Mouse (Mus musculus) CH12.LX (cell line): ENCODE measurements around the gene Man1a. TPM values are rescaled to one million over a fixed set of nuclear protein-coding genes. Genes with fewer than 3 reads are reported as not detected.
A peak's percentile ranks its signal among the peaks of the same experiment; 100 is the strongest.

Experiments used
- DNase-seq: peaks from one replicate; pipeline ENCODE4 v3.0.0-alpha.2; 2013; ENCODE audit errors: extremely low read depth
- H3K27ac ChIP-seq: 2 replicates; pipeline ENCODE4 v1.5.1; 2012; ENCODE audit warnings: low read depth, mild to moderate bottlenecking, control low read depth, moderate library complexity; ENCODE audit not compliant: insufficient read depth
- H3K27me3 ChIP-seq: replicated peaks from 2 replicates; pipeline ENCODE3; 2012; ENCODE audit warnings: inconsistent platforms
- H3K36me3 ChIP-seq, 2 experiments: replicated peaks in 1 of 2; 2 replicates each; pipeline versions ENCODE3 to v1.6.1; 2012; ENCODE audit warnings: inconsistent platforms in 1 of 2, low read length in 1 of 2, mild to moderate bottlenecking in 1 of 2, mixed read lengths in 1 of 2, moderate library complexity in 1 of 2; ENCODE audit not compliant: control insufficient read depth in 1 of 2, insufficient read depth in 1 of 2
- H3K4me1 ChIP-seq, 2 experiments: 2 replicates each; pipeline ENCODE4 v1.6.1; 2012; ENCODE audit warnings: inconsistent platforms in 1 of 2, moderate library complexity in 1 of 2; ENCODE audit not compliant: insufficient read depth in 2 of 2, control insufficient read depth in 1 of 2
- H3K4me2 ChIP-seq: 2 replicates; pipeline ENCODE4 v1.6.1; 2012; ENCODE audit warnings: low read depth, mild to moderate bottlenecking, control low read depth; ENCODE audit not compliant: poor library complexity, insufficient read depth, severe bottlenecking
- H3K4me3 ChIP-seq, 3 experiments: fragments of 150-350 bp in 1 of 3; sonication (generic) in 1 of 3; replicated peaks in 1 of 3; 2 replicates each; pipeline versions ENCODE3 to v1.5.1; 2011 to 2012; ENCODE audit warnings: low read depth in 2 of 3, low read length in 2 of 3, mild to moderate bottlenecking in 2 of 3, moderate library complexity in 2 of 3, control low read depth in 1 of 3, improper control_type of control experiment in 1 of 3, inconsistent platforms in 1 of 3, mixed read lengths in 1 of 3; ENCODE audit not compliant: poor library complexity in 1 of 3
- H3K79me2 ChIP-seq: replicated peaks from 2 replicates; pipeline ENCODE4 v1.6.1; 2012; ENCODE audit warnings: mild to moderate bottlenecking, moderate library complexity; ENCODE audit not compliant: control insufficient read depth, poor library complexity, insufficient read depth, severe bottlenecking; ENCODE audit errors: extremely low read depth
- H3K9ac ChIP-seq: 2 replicates; pipeline ENCODE4 v1.6.1; 2012; ENCODE audit warnings: low read depth, mild to moderate bottlenecking, control low read depth, moderate library complexity; ENCODE audit not compliant: insufficient read depth
- H3K9me3 ChIP-seq: replicated peaks from 2 replicates; pipeline ENCODE3; 2012; ENCODE audit warnings: low read length, inconsistent platforms, mixed read lengths
- BHLHE40 ChIP-seq: IDR thresholded peaks from 2 replicates; pipeline ENCODE4 v1.6.1; 2011; ENCODE audit warnings: mild to moderate bottlenecking, low read depth, low read length, improper control_type of control experiment
- CHD1 ChIP-seq: IDR thresholded peaks from 2 replicates; pipeline ENCODE4 v1.6.1; 2012; ENCODE audit warnings: low read depth, low read length, improper control_type of control experiment, inconsistent platforms
- CHD2 ChIP-seq: IDR thresholded peaks from 2 replicates; pipeline ENCODE4 v1.6.1; 2011; ENCODE audit warnings: low read length, improper control_type of control experiment
- CTCF ChIP-seq, 2 experiments: IDR thresholded peaks in 1 of 2; conservative IDR thresholded peaks in 1 of 2; 2 replicates each; pipeline ENCODE4 v1.5.1; 2011 to 2012; ENCODE audit warnings: low read depth in 2 of 2, low read length in 2 of 2, improper control_type of control experiment in 1 of 2, inconsistent platforms in 1 of 2, mild to moderate bottlenecking in 1 of 2, moderate library complexity in 1 of 2
- E2F4 ChIP-seq: IDR thresholded peaks from 2 replicates; pipeline ENCODE4 v1.6.1; 2011; ENCODE audit warnings: low read depth, low read length, improper control_type of control experiment; ENCODE audit not compliant: insufficient replicate concordance
- ELF1 ChIP-seq: IDR thresholded peaks from 2 replicates; pipeline ENCODE4 v1.6.1; 2014; ENCODE audit warnings: low read depth, mild to moderate bottlenecking, inconsistent platforms, low read length, improper control_type of control experiment
- EP300 ChIP-seq: IDR thresholded peaks from 2 replicates; pipeline ENCODE4 v1.6.1; 2011; ENCODE audit warnings: low read length, improper control_type of control experiment
- ETS1 ChIP-seq: conservative IDR thresholded peaks from 2 replicates; pipeline ENCODE4 v1.6.1; 2012; ENCODE audit warnings: low read depth, mild to moderate bottlenecking, inconsistent platforms, low read length, improper control_type of control experiment, moderate library complexity
- GABPA ChIP-seq: IDR thresholded peaks from 2 replicates; pipeline ENCODE4 v1.6.1; 2012; ENCODE audit warnings: low read depth, low read length, improper control_type of control experiment, inconsistent platforms; ENCODE audit not compliant: insufficient replicate concordance
- HCFC1 ChIP-seq: IDR thresholded peaks from 2 replicates; pipeline ENCODE4 v1.6.1; 2012; ENCODE audit warnings: low read depth, mild to moderate bottlenecking, inconsistent platforms, low read length, improper control_type of control experiment
- IRF4 ChIP-seq: IDR thresholded peaks from 2 replicates; pipeline ENCODE4 v1.6.1; 2014; ENCODE audit warnings: low read depth, mild to moderate bottlenecking, inconsistent platforms, low read length, improper control_type of control experiment
- JUN ChIP-seq: IDR thresholded peaks from 2 replicates; pipeline ENCODE4 v1.6.1; 2011; ENCODE audit warnings: low read depth, mild to moderate bottlenecking, low read length, improper control_type of control experiment, moderate library complexity; ENCODE audit not compliant: insufficient read depth
- JUND ChIP-seq: conservative IDR thresholded peaks from 2 replicates; pipeline ENCODE4 v1.6.1; 2011; ENCODE audit warnings: low read depth, low read length, improper control_type of control experiment
- KAT2A ChIP-seq: IDR thresholded peaks from 2 replicates; pipeline ENCODE4 v1.6.1; 2012; ENCODE audit warnings: low read length, improper control_type of control experiment, inconsistent platforms; ENCODE audit not compliant: insufficient replicate concordance
- MAFK ChIP-seq: IDR thresholded peaks from 2 replicates; pipeline ENCODE4 v1.6.1; 2011; ENCODE audit warnings: low read length, improper control_type of control experiment; ENCODE audit not compliant: insufficient replicate concordance
- MAX ChIP-seq: IDR thresholded peaks from 2 replicates; pipeline ENCODE4 v1.6.1; 2011; ENCODE audit warnings: low read length, improper control_type of control experiment
- MAZ ChIP-seq: IDR thresholded peaks from 2 replicates; pipeline ENCODE4 v1.6.1; 2012; ENCODE audit warnings: low read depth, mild to moderate bottlenecking, inconsistent platforms, low read length, improper control_type of control experiment, moderate library complexity
- MEF2A ChIP-seq: IDR thresholded peaks from 2 replicates; pipeline ENCODE4 v1.6.1; 2014; ENCODE audit warnings: low read depth, mild to moderate bottlenecking, inconsistent platforms, low read length, improper control_type of control experiment, borderline replicate concordance
- MXI1 ChIP-seq: IDR thresholded peaks from 2 replicates; pipeline ENCODE4 v1.6.1; 2011; ENCODE audit warnings: mild to moderate bottlenecking, low read depth, low read length, improper control_type of control experiment
- MYC ChIP-seq: IDR thresholded peaks from 2 replicates; pipeline ENCODE4 v1.6.1; 2011; ENCODE audit warnings: low read depth, mild to moderate bottlenecking, improper control_type of control experiment, low read length
- NELFE ChIP-seq: IDR thresholded peaks from 2 replicates; pipeline ENCODE4 v1.6.1; 2011; ENCODE audit warnings: low read depth, low read length, improper control_type of control experiment
- NRF1 ChIP-seq: IDR thresholded peaks from 2 replicates; pipeline ENCODE4 v1.6.1; 2014; ENCODE audit warnings: low read depth, mild to moderate bottlenecking, inconsistent platforms, low read length, improper control_type of control experiment, moderate library complexity
- PAX5 ChIP-seq: IDR thresholded peaks from 2 replicates; pipeline ENCODE4 v1.6.1; 2012; ENCODE audit warnings: low read length, inconsistent platforms, mixed read lengths
- POLR2A ChIP-seq: IDR thresholded peaks from 2 replicates; pipeline ENCODE4 v1.6.1; 2011; ENCODE audit warnings: low read depth, mild to moderate bottlenecking, improper control_type of control experiment, low read length
- POLR2AphosphoS2 ChIP-seq: IDR thresholded peaks from 2 replicates; pipeline ENCODE4 v1.6.1; 2011; ENCODE audit warnings: low read depth, low read length, improper control_type of control experiment
- RAD21 ChIP-seq: IDR thresholded peaks from 2 replicates; pipeline ENCODE4 v1.6.1; 2011; ENCODE audit warnings: low read depth, mild to moderate bottlenecking, low read length, improper control_type of control experiment, moderate library complexity
- RCOR1 ChIP-seq: conservative IDR thresholded peaks from 2 replicates; pipeline ENCODE4 v1.6.1; 2012; ENCODE audit warnings: low read depth, mild to moderate bottlenecking, inconsistent platforms, low read length, improper control_type of control experiment
- SIN3A ChIP-seq: IDR thresholded peaks from 2 replicates; pipeline ENCODE4 v1.6.1; 2012; ENCODE audit warnings: low read length, improper control_type of control experiment, inconsistent platforms
- SMC3 ChIP-seq: IDR thresholded peaks from 2 replicates; pipeline ENCODE4 v1.6.1; 2011; ENCODE audit warnings: low read depth, low read length, improper control_type of control experiment
- TBP ChIP-seq: conservative IDR thresholded peaks from 2 replicates; pipeline ENCODE4 v1.6.1; 2011; ENCODE audit warnings: low read depth, low read length, improper control_type of control experiment
- TCF12 ChIP-seq: IDR thresholded peaks from 2 replicates; pipeline ENCODE4 v1.6.1; 2014; ENCODE audit warnings: low read depth, mild to moderate bottlenecking, inconsistent platforms, low read length, improper control_type of control experiment
- UBTF ChIP-seq: IDR thresholded peaks from 2 replicates; pipeline ENCODE4 v1.6.1; 2012; ENCODE audit warnings: low read depth, mild to moderate bottlenecking, inconsistent platforms, low read length, improper control_type of control experiment, moderate library complexity
- USF1 ChIP-seq: IDR thresholded peaks from 2 replicates; pipeline ENCODE4 v1.6.1; 2014; ENCODE audit warnings: low read depth, mild to moderate bottlenecking, inconsistent platforms, low read length, improper control_type of control experiment
- USF2 ChIP-seq: conservative IDR thresholded peaks from 2 replicates; pipeline ENCODE4 v1.6.1; 2011; ENCODE audit warnings: low read depth, low read length, improper control_type of control experiment
- ZC3H11A ChIP-seq: IDR thresholded peaks from 2 replicates; pipeline ENCODE4 v1.6.1; 2012; ENCODE audit warnings: low read depth, mild to moderate bottlenecking, inconsistent platforms, low read length, improper control_type of control experiment
- ZKSCAN1 ChIP-seq: IDR thresholded peaks from 2 replicates; pipeline ENCODE4 v1.6.1; 2012; ENCODE audit warnings: low read depth, inconsistent platforms, low read length, improper control_type of control experiment, borderline replicate concordance
- ZMIZ1 ChIP-seq: IDR thresholded peaks from 2 replicates; pipeline ENCODE4 v1.6.1; 2012; ENCODE audit warnings: low read depth, mild to moderate bottlenecking, inconsistent platforms, low read length, improper control_type of control experiment
- ZNF384 ChIP-seq: IDR thresholded peaks from 2 replicates; pipeline ENCODE4 v1.6.1; 2012; ENCODE audit warnings: low read depth, low read length, improper control_type of control experiment, inconsistent platforms
- dilution Hi-C: fragments of 300-500 bp; cut with MboI; formaldehyde crosslinking; loops from 2 replicates; pipeline ENCODE4 v1.14.3; 2020; ENCODE audit warnings: low sequenced_read_pairs; ENCODE audit not compliant: extremely low pct_unique_long_range_greater_than_20kb, extremely low pct_ligation_motif_present
- in situ Hi-C: fragments of 300-500 bp; cut with MboI; formaldehyde crosslinking; loops from 3 replicates; pipeline ENCODE4 v1.14.3; 2019; ENCODE audit warnings: low sequenced_read_pairs, low pct_ligation_motif_present, low pct_unique_long_range_greater_than_20kb, mixed read lengths
- polyA plus RNA-seq: library from polyadenylated mRNA; unstranded; fragments of >175 nt; gene quantifications from 2 replicates; pipeline ENCODE4 v1.2.1, GENCODE M21; 2012; ENCODE audit warnings: low read depth; ENCODE audit not compliant: insufficient read length
- total RNA-seq, 2 experiments: library from RNA; depleted of rRNA; stranded (reverse); fragments of 300-350 nt in 1 of 2; fragments of >200 nt in 1 of 2; gene quantifications; 2 replicates each; pipeline ENCODE4 v1.2.3; 2012 to 2014

The Man1a gene
- total and polyA plus RNA-seq, 3 experiments = 104 to 211 (median 191) TPM

DNA sequence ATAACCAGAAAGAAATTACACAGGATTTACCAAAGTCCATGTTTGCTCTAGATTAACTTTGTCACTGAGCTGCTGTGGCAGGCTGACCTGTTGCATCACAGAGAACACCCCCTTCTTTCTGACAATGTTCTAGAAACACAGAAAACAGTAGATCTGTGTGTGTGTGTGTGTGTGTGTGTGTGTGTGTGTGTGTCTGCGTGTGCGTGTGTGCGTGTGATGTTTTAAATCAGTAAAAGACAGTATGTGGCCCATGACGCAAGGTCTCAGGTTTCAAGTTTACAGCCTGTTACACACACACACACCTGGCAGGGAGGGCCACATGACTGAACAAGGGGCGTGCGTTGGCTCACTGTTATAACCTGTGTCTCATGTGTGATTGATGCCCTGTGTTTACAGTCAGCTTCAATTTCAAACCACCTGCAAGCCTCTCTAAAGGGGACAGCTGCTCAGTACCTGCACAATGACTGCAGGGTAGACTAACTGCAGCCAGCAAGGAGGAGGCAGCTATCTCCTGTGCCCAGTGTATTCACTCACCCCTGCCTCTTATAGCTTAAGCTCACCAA is 2.7 kb downstream of the Man1a start:
- Histone ChIP-seq H3K4me1 (peaks cover 0 to 16% of the 10 kb centered on the region in 2 experiments; a peak in 2 of 4 replicates), H3K27ac (peak overlapping the region; percentile 55), H3K4me2 (peak overlapping the region; percentile 94), H3K79me2 (peaks cover 67% of the 10 kb centered on the region), H3K4me3 (peak overlapping the region; percentile 70 to 93 (median 80)), H3K9ac (peak overlapping the region; percentile 88), H3K36me3 (peaks cover 16 to 23% of the 10 kb centered on the region in 2 experiments), H3K9me3 (no peaks in the 10 kb centered on the region), H3K27me3 (no peaks in the 10 kb centered on the region)
- TF ChIP-seq MXI1 (peak; percentile 94), ZC3H11A (no peak), CTCF (conservative IDR thresholded peaks at IDR 0.05 in 1 of 2, IDR thresholded peaks at IDR 0.05 in 1 of 2; ENCODE audit: low read depth in 2 of 2, low read length in 2 of 2) (no peak), NELFE (no peak), PAX5 (no peak), SMC3 (no peak), POLR2AphosphoS2 (no peak), KAT2A (no peak), GABPA (no peak), IRF4 (peak; percentile 51), CHD2 (no peak), CHD1 (peak; percentile 97), USF1 (peak; percentile 49; the same call in 1 of the 2 replicates), JUN (no peak), MAFK (no peak), ZNF384 (no peak), BHLHE40 (peak; percentile 74), USF2 (no peak), ZMIZ1 (peak; percentile 70; the same call in 1 of the 2 replicates), HCFC1 (no peak), SIN3A (peak; percentile 63), RAD21 (no peak), TCF12 (peak; percentile 77), ELF1 (no peak), JUND (no peak), MAX (peak; percentile 80), TBP (no peak), MEF2A (peak; percentile 62; the same call in 1 of the 2 replicates), NRF1 (no peak), MYC (no peak), ETS1 (peak; percentile 73), RCOR1 (no peak), E2F4 (no peak), POLR2A (no peak), MAZ (0 out of 2 replicates have a peak, but pooled peaks have one; percentile 20), ZKSCAN1 (no peak), EP300 (no peak; the same call in 1 of the 2 replicates), UBTF (no peak)
- in situ Hi-C loops = loop anchor here (5.0 kb wide), 1 partner anchor 201 kb away; no protein-coding TSS in a partner anchor
- peak; percentile 69 for DNase-seq
- dilution Hi-C loops = no loop called here
